Mouse (Mus musculus) megakaryocyte, embryonic 14.5 days (primary cell): ENCODE measurements at regions not wholly inside any gene's neighbourhood (a gene's known extent, or its start where the extent isn't known, plus 50 kb on each side); places are given as distances from the start of the nearest gene placed in this dataset.

ENCODE experiments used
- H3K27me3 ChIP-seq: replicated peaks from 2 replicates; pipeline ENCODE3; 2012; ENCODE audit warnings: inconsistent platforms
- H3K36me3 ChIP-seq: replicated peaks from 2 replicates; pipeline ENCODE3; 2012; ENCODE audit warnings: low read length, inconsistent platforms, mixed read lengths
- H3K4me1 ChIP-seq: 2 replicates; pipeline ENCODE4 v1.6.1; 2012; ENCODE audit warnings: inconsistent platforms
- H3K4me3 ChIP-seq: replicated peaks from 2 replicates; pipeline ENCODE3; 2012; ENCODE audit warnings: moderate library complexity, mild to moderate bottlenecking, inconsistent platforms
- H3K9me3 ChIP-seq: 2 replicates; pipeline ENCODE4 v1.6.1; 2012; ENCODE audit warnings: inconsistent platforms
- FLI1 ChIP-seq: IDR thresholded peaks from 2 replicates; pipeline ENCODE4 v1.6.1; 2012; ENCODE audit warnings: low read length, inconsistent platforms, mixed read lengths
- GATA1 ChIP-seq: IDR thresholded peaks from 3 replicates; pipeline ENCODE4 v1.6.1; 2012; ENCODE audit warnings: mixed read lengths, low read length, inconsistent platforms, borderline replicate concordance

- TF ChIP-seq GATA1 (no peak), FLI1 (no peak)
- no peak overlapping the region for H3K4me3 ChIP-seq
- H3K4me1 ChIP-seq: no peaks in the 10 kb centered on the region
- H3K9me3 ChIP-seq: no peaks in the 10 kb centered on the region
- peaks cover 10% of the 10 kb centered on the region for H3K27me3 ChIP-seq
- H3K36me3 ChIP-seq: no peaks in the 10 kb centered on the region
Measured at GRCm38 (mm10) chr13:97618190-97618586, 142.2 kb downstream of the Gm10260 start.

DNA sequence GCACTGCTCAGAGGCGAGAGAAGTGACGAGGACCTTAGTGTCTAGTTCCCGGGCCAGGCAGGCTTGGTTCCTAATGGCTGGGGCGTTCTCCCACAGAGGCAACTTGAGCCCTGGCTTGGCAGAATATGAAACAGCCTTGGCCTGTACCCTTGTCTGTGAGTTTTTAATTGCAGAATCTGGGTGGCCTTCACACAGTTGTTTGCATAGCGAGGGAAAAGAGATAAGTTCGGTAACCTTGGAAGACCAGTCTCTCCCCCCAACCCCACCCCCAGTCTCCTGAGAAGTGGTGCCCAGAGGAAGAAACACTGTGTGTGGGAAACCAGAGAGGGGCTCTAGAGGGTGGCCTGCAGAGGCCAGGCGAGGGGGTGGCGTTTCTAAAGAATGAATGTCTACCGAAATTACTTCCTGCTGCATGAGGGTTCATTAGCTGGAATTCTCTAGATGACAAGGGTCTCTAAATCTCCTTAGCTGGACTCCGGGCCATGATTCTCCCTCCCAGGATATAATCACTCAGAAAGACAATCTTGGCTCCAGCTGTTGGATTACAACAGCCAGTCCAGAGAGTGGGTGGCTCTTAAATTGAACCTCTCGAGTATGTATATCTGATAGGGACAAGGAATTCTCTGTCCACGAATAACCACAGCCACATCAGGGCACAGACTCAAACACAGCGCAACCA is 142.8 kb downstream of the Gm10260 start:
- Histone ChIP-seq H3K4me3 (no peak overlapping the region), H3K9me3 (no peaks in the 10 kb centered on the region)

GRCm38 (mm10) chr13:97616919-97617318 is 143.5 kb downstream of the Gm10260 start:
- TF ChIP-seq GATA1: no peak
- no peak for TF ChIP-seq FLI1
- H3K9me3 ChIP-seq: no peaks in the 10 kb centered on the region
- H3K4me1 ChIP-seq: no peaks in the 10 kb centered on the region
- no peak overlapping the region for H3K4me3 ChIP-seq
- no peaks in the 10 kb centered on the region for H3K36me3 ChIP-seq
- peaks cover 10% of the 10 kb centered on the region for H3K27me3 ChIP-seq

More for the DNA sequence above, 142.8 kb downstream of the Gm10260 start:
- Histone ChIP-seq H3K36me3 (no peaks in the 10 kb centered on the region), H3K4me1 (no peaks in the 10 kb centered on the region), H3K27me3 (peaks cover 10% of the 10 kb centered on the region)
- no peak for TF ChIP-seq FLI1
- no peak for TF ChIP-seq GATA1

DNA sequence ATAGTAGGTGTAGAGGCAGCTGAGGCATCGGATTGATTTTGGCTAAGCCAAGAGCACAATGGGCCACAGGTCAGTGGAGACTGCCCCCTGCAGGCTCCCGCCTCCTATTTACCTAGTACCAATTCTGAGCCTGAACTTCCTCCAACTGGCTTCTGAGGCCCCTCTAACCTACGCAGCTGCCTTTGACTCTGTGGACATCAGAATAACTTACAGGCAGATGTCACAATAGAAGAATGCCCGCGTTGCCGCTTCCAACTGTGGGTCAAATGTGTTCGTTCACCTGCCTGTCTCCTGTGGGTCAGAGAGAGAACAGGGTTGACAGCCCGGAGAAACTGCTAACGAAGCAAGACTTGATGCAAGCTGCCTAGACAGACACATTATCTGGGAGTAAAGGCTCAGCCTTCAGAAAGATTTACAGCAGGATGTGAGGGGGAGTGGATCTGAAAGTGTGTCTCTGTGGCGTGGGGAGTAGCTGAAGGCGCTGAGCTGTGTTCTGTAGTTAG is 153.2 kb downstream of the Gm10260 start:
- H3K4me3 ChIP-seq: no peak overlapping the region
- H3K9me3 ChIP-seq: no peaks in the 10 kb centered on the region
- peaks cover 12% of the 10 kb centered on the region for H3K27me3 ChIP-seq
- TF ChIP-seq GATA1: no peak
- no peak for TF ChIP-seq FLI1
- no peaks in the 10 kb centered on the region for H3K4me1 ChIP-seq
- H3K36me3 ChIP-seq: no peaks in the 10 kb centered on the region

DNA sequence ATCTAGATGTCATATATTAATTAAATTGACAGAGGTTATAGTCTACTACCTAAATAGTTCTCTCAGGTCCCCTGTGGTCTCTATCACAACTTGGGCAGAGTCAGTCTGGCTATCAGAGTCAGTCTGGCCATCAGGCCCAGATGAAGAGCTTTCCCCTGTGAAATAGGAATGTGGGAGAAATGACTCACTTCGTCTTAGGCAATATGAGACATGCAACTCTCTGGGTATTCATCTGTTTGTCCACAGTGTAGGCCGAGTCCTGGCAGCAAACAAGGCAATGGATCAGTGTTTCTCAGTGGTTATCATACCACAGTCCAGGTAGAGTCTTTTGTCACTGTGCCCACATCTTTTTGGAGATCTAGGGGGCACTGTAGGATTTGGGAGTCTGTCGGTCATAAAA is 156.0 kb downstream of the Gm10260 start:
- Histone ChIP-seq H3K4me3 (no peak overlapping the region), H3K9me3 (no peaks in the 10 kb centered on the region), H3K4me1 (no peaks in the 10 kb centered on the region), H3K27me3 (peaks cover 12% of the 10 kb centered on the region), H3K36me3 (no peaks in the 10 kb centered on the region)
- TF ChIP-seq FLI1: no peak
- no peak for TF ChIP-seq GATA1

DNA sequence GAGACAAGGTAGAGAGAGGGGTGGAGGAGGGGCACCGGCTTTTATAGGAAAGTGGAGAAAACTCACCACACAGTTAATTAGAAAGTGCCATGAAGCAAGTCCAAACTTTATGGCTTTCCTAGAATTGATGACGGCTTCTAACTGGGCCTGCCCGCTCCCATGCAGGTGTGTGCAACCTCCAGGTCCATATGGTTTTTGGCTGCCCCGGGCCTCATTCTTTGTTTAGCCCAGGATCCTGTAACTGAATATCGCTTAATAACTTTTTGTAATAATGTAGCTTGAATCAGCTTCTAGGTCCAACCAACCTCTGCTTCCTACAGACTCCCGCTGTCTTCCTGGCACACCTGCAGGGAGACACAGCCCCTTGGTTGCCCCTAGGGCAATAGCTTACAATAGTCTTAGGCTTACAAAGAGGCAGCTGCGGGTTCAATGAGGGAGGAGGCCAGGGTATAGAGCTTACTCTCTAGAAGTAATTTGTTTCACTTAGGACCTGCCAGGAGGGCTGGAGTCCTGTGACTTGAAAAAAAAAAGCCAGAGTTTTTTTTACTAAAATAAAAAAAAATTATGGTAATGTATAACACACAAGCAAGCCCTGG is 159.2 kb downstream of the Gm10260 start:
- TF ChIP-seq GATA1 (no peak), FLI1 (no peak)
- Histone ChIP-seq H3K36me3 (no peaks in the 10 kb centered on the region), H3K27me3 (peaks cover 5% of the 10 kb centered on the region), H3K4me3 (no peak overlapping the region), H3K9me3 (peaks cover 24% of the 10 kb centered on the region), H3K4me1 (no peaks in the 10 kb centered on the region)

- TF ChIP-seq GATA1: no peak
- no peak for TF ChIP-seq FLI1
- H3K4me1 ChIP-seq: no peaks in the 10 kb centered on the region
- peaks cover 5% of the 10 kb centered on the region for H3K27me3 ChIP-seq
- H3K36me3 ChIP-seq: no peaks in the 10 kb centered on the region
- peaks cover 29% of the 10 kb centered on the region for H3K9me3 ChIP-seq
- H3K4me3 ChIP-seq: no peak overlapping the region
Measured at GRCm38 (mm10) chr13:97600136-97600535, 160.3 kb downstream of the Gm10260 start.

- Histone ChIP-seq H3K4me1 (no peaks in the 10 kb centered on the region), H3K9me3 (peaks cover 35% of the 10 kb centered on the region), H3K36me3 (no peaks in the 10 kb centered on the region), H3K4me3 (no peak overlapping the region), H3K27me3 (peaks cover 8% of the 10 kb centered on the region)
- TF ChIP-seq FLI1: no peak
- no peak for TF ChIP-seq GATA1
Measured at GRCm38 (mm10) chr13:97598507-97599431, 161.7 kb downstream of the Gm10260 start.

DNA sequence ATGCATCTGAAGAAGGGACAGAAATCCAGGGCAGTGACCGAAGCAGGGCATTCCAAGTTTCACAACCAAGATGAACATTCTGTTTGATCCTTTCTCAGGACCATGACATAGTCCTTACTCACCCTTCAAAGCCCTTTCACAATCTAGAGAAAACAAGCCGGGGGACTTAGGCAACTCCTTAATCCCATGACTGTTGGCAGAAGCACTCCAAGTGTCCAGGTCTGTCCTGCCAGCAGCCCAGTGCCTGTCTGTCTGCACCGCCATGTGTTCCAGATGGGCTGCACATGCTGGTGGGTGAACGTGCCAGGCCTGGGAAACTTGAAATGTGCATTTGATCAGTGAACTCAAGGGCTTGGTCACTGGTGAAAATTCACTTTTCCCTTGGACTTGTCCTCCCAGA is 165.6 kb downstream of the Gm10260 start:
- Histone ChIP-seq H3K27me3 (peaks cover 12% of the 10 kb centered on the region), H3K4me3 (no peak overlapping the region), H3K9me3 (peaks cover 42% of the 10 kb centered on the region), H3K36me3 (no peaks in the 10 kb centered on the region), H3K4me1 (no peaks in the 10 kb centered on the region)
- TF ChIP-seq GATA1: no peak
- no peak for TF ChIP-seq FLI1

- H3K4me3 ChIP-seq: no peak overlapping the region
- peaks cover 8% of the 10 kb centered on the region for H3K4me1 ChIP-seq
- no peak for TF ChIP-seq GATA1
- no peak for TF ChIP-seq FLI1
- peaks cover 19% of the 10 kb centered on the region for H3K9me3 ChIP-seq
- H3K36me3 ChIP-seq: no peaks in the 10 kb centered on the region
- H3K27me3 ChIP-seq: peaks cover 5% of the 10 kb centered on the region
Measured at GRCm38 (mm10) chr13:97589626-97590025, 170.8 kb downstream of the Gm10260 start.
